Mouse (Mus musculus) layer of hippocampus, adult 11-12 months (tissue): ENCODE measurements around the gene Dph5.
"Not testable (repeated sequence)": the region's sequence is repeated elsewhere in the genome, so short reads cannot be mapped to it uniquely, and the experiment has no call there.

ENCODE experiments used
- DNase-seq: peaks from one replicate; pipeline ENCODE4 v3.0.0; 2022; ENCODE audit warnings: low spot score

Dph5 gene

GRCm38 (mm10) chr3:115892341-115892740 is 4.7 kb downstream of the Dph5 start:
- DNase-seq: no peak

GRCm38 (mm10) chr3:115893166-115893565 is 5.5 kb downstream of the Dph5 start:
- no peak for DNase-seq

- no peak for DNase-seq
These were observed 10.8 kb downstream of the Dph5 start for GRCm38 (mm10) chr3:115898354-115898948.

- no peak for DNase-seq
These were observed 14.8 kb downstream of the Dph5 start for GRCm38 (mm10) chr3:115902301-115902956.

- DNase-seq: no peak
These were observed 17.4 kb downstream of the Dph5 start for GRCm38 (mm10) chr3:115905067-115905466.

- no peak for DNase-seq
These were observed 17.9 kb downstream of the Dph5 start for GRCm38 (mm10) chr3:115905567-115905966.

- DNase-seq: not testable (repeated sequence)
These were observed 19.8 kb downstream of the Dph5 start for GRCm38 (mm10) chr3:115907406-115907805.

- DNase-seq: no peak
These were observed 37.0 kb downstream of the Dph5 start for GRCm38 (mm10) chr3:115924401-115925190.

- no peak for DNase-seq
These were observed 38.9 kb downstream of the Dph5 start for GRCm38 (mm10) chr3:115926531-115926930.

- DNase-seq: no peak
These were observed 44.1 kb downstream of the Dph5 start for GRCm38 (mm10) chr3:115931701-115932100.

- peak; percentile 48 for DNase-seq
These were observed 45.9 kb downstream of the Dph5 start for GRCm38 (mm10) chr3:115933293-115934186.

- DNase-seq: peak; percentile 43
These were observed 49.3 kb downstream of the Dph5 start for GRCm38 (mm10) chr3:115936734-115937599.

- DNase-seq: no peak
These were observed 50.2 kb downstream of the Dph5 start for GRCm38 (mm10) chr3:115937807-115938206.

GRCm38 (mm10) chr3:115940510-115940909 is 52.9 kb downstream of the Dph5 start:
- DNase-seq: no peak

- DNase-seq: no peak
These were observed 53.8 kb downstream of the Dph5 start for GRCm38 (mm10) chr3:115941464-115941863.

GRCm38 (mm10) chr3:115944376-115944775 is 56.7 kb downstream of the Dph5 start:
- DNase-seq: no peak

GRCm38 (mm10) chr3:115946272-115946671 is 58.6 kb downstream of the Dph5 start:
- no peak for DNase-seq

GRCm38 (mm10) chr3:115949220-115949920 is 61.7 kb downstream of the Dph5 start:
- DNase-seq: no peak

GRCm38 (mm10) chr3:115949921-115950877 is 62.6 kb downstream of the Dph5 start:
- DNase-seq: no peak
